Mouse (Mus musculus) embryo, embryonic 11.5 days (tissue): ENCODE results near the gene Ap3d1.

Source experiments
- DNase-seq: peaks from one replicate; pipeline ENCODE4 v3.0.0-alpha.2; 2012; ENCODE audit warnings: low read depth, low spot score

Gene Ap3d1

GRCm38 (mm10) chr10:80683647-80684046, 58.4 kb downstream of the Ap3d1 start:
- no peak for DNase-seq

- DNase-seq: no peak
Measured at GRCm38 (mm10) chr10:80682003-80682402, 60.1 kb downstream of the Ap3d1 start.

- DNase-seq: no peak
Measured at GRCm38 (mm10) chr10:80680260-80680696, 61.8 kb downstream of the Ap3d1 start.

GRCm38 (mm10) chr10:80679556-80680259, 62.4 kb downstream of the Ap3d1 start:
- no peak for DNase-seq

GRCm38 (mm10) chr10:80678601-80679377, 63.3 kb downstream of the Ap3d1 start:
- DNase-seq: no peak

GRCm38 (mm10) chr10:80677942-80678436, 64.1 kb downstream of the Ap3d1 start, which contains the start of gene Mknk2:
Mknk2 (minus strand) TSS chr10:80678112.
- DNase-seq: no peak

- no peak for DNase-seq
Measured at GRCm38 (mm10) chr10:80677128-80677875, 64.8 kb downstream of the Ap3d1 start.

- DNase-seq: peak; percentile 100
Measured at GRCm38 (mm10) chr10:80676198-80676928, 65.7 kb downstream of the Ap3d1 start.

GRCm38 (mm10) chr10:80675405-80676197, 66.5 kb downstream of the Ap3d1 start:
- no peak for DNase-seq

GRCm38 (mm10) chr10:80674851-80675404, 67.1 kb downstream of the Ap3d1 start:
- no peak for DNase-seq

- DNase-seq: no peak
Measured at GRCm38 (mm10) chr10:80674161-80674711, 67.8 kb downstream of the Ap3d1 start.

GRCm38 (mm10) chr10:80673690-80674089, 68.4 kb downstream of the Ap3d1 start:
- no peak for DNase-seq

GRCm38 (mm10) chr10:80671936-80672690, 70.0 kb downstream of the Ap3d1 start:
- DNase-seq: no peak

- no peak for DNase-seq
Measured at GRCm38 (mm10) chr10:80671251-80671650, 70.8 kb downstream of the Ap3d1 start.

- no peak for DNase-seq
Measured at GRCm38 (mm10) chr10:80670531-80670930, 71.5 kb downstream of the Ap3d1 start.

- DNase-seq: no peak
Measured at GRCm38 (mm10) chr10:80669737-80670485, 72.2 kb downstream of the Ap3d1 start.

- DNase-seq: no peak
Measured at GRCm38 (mm10) chr10:80669018-80669417, 73.0 kb downstream of the Ap3d1 start.

- no peak for DNase-seq
Measured at GRCm38 (mm10) chr10:80668614-80669013, 73.5 kb downstream of the Ap3d1 start.
